Mouse (Mus musculus): ENCODE measurements around the gene Pkhd1. TPM values are rescaled to one million over a fixed set of nuclear protein-coding genes. Genes with fewer than 3 reads are reported as not detected.
A peak's percentile ranks its signal among the peaks of the same experiment; 100 is the strongest.

Pkhd1 gene
- polyA plus RNA-seq, 1 experiment from 2014 or later: 0.16 TPM

DNA sequence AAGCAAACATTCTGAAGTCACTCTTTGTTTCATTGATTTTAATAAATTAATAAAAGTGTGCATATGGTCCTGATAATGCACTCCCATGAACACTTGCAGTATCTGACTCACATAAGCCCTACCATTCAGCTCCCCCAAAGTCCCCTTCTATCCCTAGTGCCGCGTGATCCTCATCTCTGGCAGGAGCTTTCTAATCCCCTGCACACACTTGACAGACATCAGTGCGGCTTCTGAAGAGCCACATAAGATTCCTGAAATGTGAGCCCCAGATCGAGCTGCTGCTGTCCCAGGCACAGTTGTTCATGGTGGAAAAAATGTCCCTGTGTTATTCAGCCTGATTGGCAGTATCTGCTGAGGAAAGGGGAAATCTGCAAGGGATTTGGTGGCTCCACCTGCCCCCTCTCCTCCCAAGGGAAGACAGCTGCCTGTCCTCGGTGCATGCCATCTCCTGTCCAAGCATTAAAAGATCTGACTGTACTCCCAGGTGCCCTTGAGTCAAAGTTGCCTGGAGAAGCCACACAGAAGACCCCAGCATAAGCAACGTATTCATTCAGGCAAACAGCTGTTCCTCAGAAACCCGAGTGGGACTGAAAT is 15.5 kb upstream of the Pkhd1 start:
- Histone ChIP-seq H3K4me1 (replicated peaks; ENCODE audit: control insufficient read depth, insufficient read depth, low read length) (no peaks in the 10 kb centered on the region), H3K36me3 (ENCODE audit: control insufficient read depth, insufficient read depth) (no peaks in the 10 kb centered on the region), H3K27me3 (replicated peaks; ENCODE audit: control insufficient read depth, insufficient read depth, low read length) (no peaks in the 10 kb centered on the region), H3K9me3 (ENCODE audit: control insufficient read depth) (no peaks in the 10 kb centered on the region), H3K9ac (ENCODE audit: low read depth, low read length) (no peak overlapping the region), H3K4me2 (replicated peaks; ENCODE audit: low read depth) (no peak overlapping the region), H3K27ac (ENCODE audit: low read depth, low read length) (no peak overlapping the region), H3K4me3 (ENCODE audit: low read depth, low read length) (no peak overlapping the region)
- TF ChIP-seq CTCF (IDR thresholded peaks at IDR 0.05; ENCODE audit: low read depth): no peak
- ATAC-seq: no peak
- WGBS: 80% methylated on average over 7 of the region's 7 CpGs

DNA sequence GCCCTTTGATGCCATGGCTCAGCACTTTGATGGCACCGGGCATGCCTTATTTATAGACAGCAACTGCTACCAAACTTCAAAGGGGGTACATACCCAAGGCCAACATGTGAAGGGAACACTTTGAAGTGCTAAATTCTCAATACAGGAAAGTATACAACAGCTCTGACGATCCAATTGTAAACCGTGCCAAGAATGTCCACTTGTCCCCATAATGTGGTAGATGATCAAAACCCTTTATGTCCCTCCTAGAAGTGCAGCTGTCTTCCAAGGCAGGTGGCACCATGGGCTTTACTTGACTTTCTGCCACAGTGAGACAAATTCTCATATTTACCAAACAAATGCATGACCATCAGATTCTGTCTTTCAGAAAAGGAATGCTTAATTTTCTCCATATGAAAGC is 6.7 kb upstream of the Pkhd1 start:
- no peak for ATAC-seq
- H3K4me2 ChIP-seq (replicated peaks; ENCODE audit: low read depth): no peak overlapping the region
- no peak overlapping the region for H3K27ac ChIP-seq (ENCODE audit: low read depth, low read length)
- no peak overlapping the region for H3K4me3 ChIP-seq (ENCODE audit: low read depth, low read length)
- no peaks in the 10 kb centered on the region for H3K27me3 ChIP-seq (replicated peaks; ENCODE audit: control insufficient read depth, insufficient read depth, low read length)
- H3K36me3 ChIP-seq (ENCODE audit: control insufficient read depth, insufficient read depth): no peaks in the 10 kb centered on the region
- no peak for TF ChIP-seq CTCF (IDR thresholded peaks at IDR 0.05; ENCODE audit: low read depth)
- 90% methylated on average over 3 of the region's 3 CpGs for WGBS
- H3K4me1 ChIP-seq (replicated peaks; ENCODE audit: control insufficient read depth, insufficient read depth, low read length): no peaks in the 10 kb centered on the region
- H3K9me3 ChIP-seq (ENCODE audit: control insufficient read depth): no peaks in the 10 kb centered on the region
- H3K9ac ChIP-seq (ENCODE audit: low read depth, low read length): no peak overlapping the region

DNA sequence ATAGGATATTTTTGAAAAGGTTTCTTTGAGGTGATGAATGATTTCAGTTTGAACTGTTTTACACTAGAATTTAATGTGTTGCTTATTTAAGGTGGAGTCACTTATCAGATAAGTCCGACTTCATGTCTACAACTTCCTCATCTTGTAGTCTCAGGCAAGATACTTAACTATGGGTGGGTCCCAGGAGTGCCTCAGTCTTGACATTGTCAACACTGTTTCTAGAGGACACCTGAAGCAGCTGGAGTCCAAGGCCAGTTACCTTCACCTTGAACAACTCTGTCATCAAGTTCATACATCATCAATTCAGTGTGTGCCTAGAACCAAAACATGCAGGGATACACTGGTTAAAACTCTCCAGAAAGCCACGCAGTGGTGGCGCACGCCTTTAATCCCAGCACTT is 5.5 kb upstream of the Pkhd1 start:
- ATAC-seq: no peak
- 81% methylated on average over 4 of the region's 4 CpGs for WGBS

DNA sequence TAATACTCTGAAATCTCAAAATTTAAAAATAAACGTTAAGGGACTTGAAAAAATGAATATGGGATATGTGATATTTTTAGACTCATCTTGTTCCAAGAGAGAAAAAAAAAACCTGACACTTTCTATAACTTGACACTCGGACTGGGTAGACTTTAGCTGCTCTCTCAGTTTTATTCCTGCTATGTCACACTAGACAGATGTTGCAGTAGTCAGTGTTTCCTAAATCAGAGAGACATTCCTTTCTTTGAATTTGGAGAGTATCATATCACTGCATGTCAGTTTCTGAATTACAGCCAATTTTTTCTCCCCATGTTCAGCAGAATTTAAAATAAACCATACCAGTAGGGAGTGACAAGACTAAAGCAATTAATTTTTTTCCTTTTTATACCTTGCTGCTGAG is 2.7 kb upstream of the Pkhd1 start:
- WGBS: 61% methylated on average over 2 of the region's 2 CpGs
- Histone ChIP-seq H3K27ac (ENCODE audit: low read depth, low read length) (no peak overlapping the region), H3K9me3 (ENCODE audit: control insufficient read depth) (no peaks in the 10 kb centered on the region), H3K27me3 (replicated peaks; ENCODE audit: control insufficient read depth, insufficient read depth, low read length) (no peaks in the 10 kb centered on the region), H3K9ac (ENCODE audit: low read depth, low read length) (no peak overlapping the region), H3K36me3 (ENCODE audit: control insufficient read depth, insufficient read depth) (no peaks in the 10 kb centered on the region), H3K4me3 (ENCODE audit: low read depth, low read length) (no peak overlapping the region), H3K4me1 (replicated peaks; ENCODE audit: control insufficient read depth, insufficient read depth, low read length) (no peaks in the 10 kb centered on the region), H3K4me2 (replicated peaks; ENCODE audit: low read depth) (no peak overlapping the region)
- no peak for ATAC-seq
- no peak for TF ChIP-seq CTCF (IDR thresholded peaks at IDR 0.05; ENCODE audit: low read depth)

More for the DNA sequence above, 5.5 kb upstream of the Pkhd1 start:
- Histone ChIP-seq H3K9me3 (ENCODE audit: control insufficient read depth) (no peaks in the 10 kb centered on the region), H3K4me1 (replicated peaks; ENCODE audit: control insufficient read depth, insufficient read depth, low read length) (no peaks in the 10 kb centered on the region), H3K27me3 (replicated peaks; ENCODE audit: control insufficient read depth, insufficient read depth, low read length) (no peaks in the 10 kb centered on the region), H3K9ac (ENCODE audit: low read depth, low read length) (no peak overlapping the region), H3K4me2 (replicated peaks; ENCODE audit: low read depth) (no peak overlapping the region), H3K36me3 (ENCODE audit: control insufficient read depth, insufficient read depth) (no peaks in the 10 kb centered on the region), H3K27ac (ENCODE audit: low read depth, low read length) (no peak overlapping the region), H3K4me3 (ENCODE audit: low read depth, low read length) (no peak overlapping the region)
- TF ChIP-seq CTCF (IDR thresholded peaks at IDR 0.05; ENCODE audit: low read depth): no peak

DNA sequence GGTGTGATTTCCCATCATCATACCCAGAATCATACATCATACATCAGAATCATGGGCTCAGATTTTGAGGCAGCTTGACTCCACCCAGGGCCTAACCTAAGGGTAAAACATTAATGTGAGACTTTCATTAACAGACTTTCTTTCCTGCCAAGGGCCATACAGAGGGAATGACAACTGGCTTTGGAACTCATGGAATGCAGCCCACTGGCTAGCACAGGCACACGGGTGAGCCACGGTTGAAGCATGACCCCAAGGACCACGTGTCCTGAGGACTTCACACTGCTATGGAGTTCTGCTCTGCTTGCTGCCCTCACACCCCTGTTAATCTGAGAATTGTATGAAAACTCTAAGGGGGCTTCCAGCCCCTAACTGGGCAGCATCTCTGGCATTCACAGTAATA is 1.5 kb upstream of the Pkhd1 start:
- H3K4me1 ChIP-seq (replicated peaks; ENCODE audit: control insufficient read depth, insufficient read depth, low read length): no peaks in the 10 kb centered on the region
- H3K27me3 ChIP-seq (replicated peaks; ENCODE audit: control insufficient read depth, insufficient read depth, low read length): no peaks in the 10 kb centered on the region
- no peak overlapping the region for H3K27ac ChIP-seq (ENCODE audit: low read depth, low read length)
- H3K9ac ChIP-seq (ENCODE audit: low read depth, low read length): no peak overlapping the region
- WGBS: 35% methylated on average over 3 of the region's 3 CpGs
- no peak for ATAC-seq
- no peak overlapping the region for H3K4me3 ChIP-seq (ENCODE audit: low read depth, low read length)
- no peak for TF ChIP-seq CTCF (IDR thresholded peaks at IDR 0.05; ENCODE audit: low read depth)
- H3K4me2 ChIP-seq (replicated peaks; ENCODE audit: low read depth): no peak overlapping the region
- H3K9me3 ChIP-seq (ENCODE audit: control insufficient read depth): no peaks in the 10 kb centered on the region
- no peaks in the 10 kb centered on the region for H3K36me3 ChIP-seq (ENCODE audit: control insufficient read depth, insufficient read depth)

DNA sequence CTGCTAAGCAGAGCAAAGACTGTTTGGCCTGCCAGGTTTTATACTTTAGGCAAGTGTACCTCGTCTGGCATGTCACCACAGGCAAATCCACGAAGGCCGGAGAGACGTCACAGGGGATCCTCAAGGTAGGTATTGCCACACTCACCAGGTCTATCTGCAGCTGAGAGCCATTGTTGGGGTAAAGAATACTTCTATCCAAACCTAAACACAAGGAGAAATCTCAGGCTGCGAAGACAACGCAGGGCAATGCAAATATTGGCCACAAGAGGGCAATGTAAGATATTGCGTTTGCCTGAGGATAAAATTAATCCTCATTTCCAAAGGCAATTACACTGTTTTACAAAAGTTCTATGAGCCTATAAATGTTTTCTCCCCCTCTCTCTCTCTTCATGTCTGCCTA is 5.2 kb downstream of the Pkhd1 start:
- WGBS: 32% methylated on average over 7 of the region's 7 CpGs
- Histone ChIP-seq H3K4me1 (replicated peaks; ENCODE audit: control insufficient read depth, insufficient read depth, low read length) (no peaks in the 10 kb centered on the region), H3K9ac (ENCODE audit: low read depth, low read length) (no peak overlapping the region), H3K4me3 (ENCODE audit: low read depth, low read length) (no peak overlapping the region), H3K36me3 (ENCODE audit: control insufficient read depth, insufficient read depth) (no peaks in the 10 kb centered on the region), H3K27me3 (replicated peaks; ENCODE audit: control insufficient read depth, insufficient read depth, low read length) (no peaks in the 10 kb centered on the region), H3K27ac (ENCODE audit: low read depth, low read length) (no peak overlapping the region), H3K9me3 (ENCODE audit: control insufficient read depth) (no peaks in the 10 kb centered on the region), H3K4me2 (replicated peaks; ENCODE audit: low read depth) (no peak overlapping the region)
- TF ChIP-seq CTCF (IDR thresholded peaks at IDR 0.05; ENCODE audit: low read depth): peak; percentile 84
- no peak for ATAC-seq

DNA sequence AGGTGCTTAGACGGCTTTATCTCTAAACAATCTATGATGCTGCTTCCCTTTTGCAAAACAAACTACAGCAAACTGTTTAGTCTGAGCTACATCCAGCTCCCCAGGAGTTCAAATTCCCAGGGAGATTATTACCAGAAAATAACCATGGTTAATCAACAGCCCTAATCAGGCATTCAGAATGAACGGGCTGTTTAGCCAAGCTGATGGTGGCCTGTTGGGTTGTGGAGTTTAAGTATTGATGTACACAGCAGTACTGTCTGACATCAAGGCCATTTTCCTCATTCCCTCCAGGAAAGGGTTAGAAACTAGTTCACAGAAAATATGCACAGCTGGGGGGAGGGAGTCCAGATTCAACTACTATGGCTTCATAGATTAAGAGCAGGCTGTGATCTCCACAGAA is 12.4 kb downstream of the Pkhd1 start:
- WGBS: 55% methylated on average over 2 of the region's 2 CpGs
- H3K4me1 ChIP-seq (replicated peaks; ENCODE audit: control insufficient read depth, insufficient read depth, low read length): no peaks in the 10 kb centered on the region
- no peaks in the 10 kb centered on the region for H3K27me3 ChIP-seq (replicated peaks; ENCODE audit: control insufficient read depth, insufficient read depth, low read length)
- H3K36me3 ChIP-seq (ENCODE audit: control insufficient read depth, insufficient read depth): no peaks in the 10 kb centered on the region
- H3K4me3 ChIP-seq (ENCODE audit: low read depth, low read length): no peak overlapping the region
- H3K9ac ChIP-seq (ENCODE audit: low read depth, low read length): no peak overlapping the region
- no peak overlapping the region for H3K4me2 ChIP-seq (replicated peaks; ENCODE audit: low read depth)
- H3K9me3 ChIP-seq (ENCODE audit: control insufficient read depth): no peaks in the 10 kb centered on the region
- H3K27ac ChIP-seq (ENCODE audit: low read depth, low read length): no peak overlapping the region
- no peak for ATAC-seq
- TF ChIP-seq CTCF (IDR thresholded peaks at IDR 0.05; ENCODE audit: low read depth): no peak
